Mouse (Mus musculus) fat pad, adult 2 months (tissue): ENCODE results near the gene Nup98.
A peak's percentile ranks its signal among the peaks of the same experiment; 100 is the strongest.

Experiments
- DNase-seq: peaks from one replicate; pipeline ENCODE4 v3.0.0-alpha.2; 2011; ENCODE audit warnings: low read depth, low spot score; ENCODE audit errors: extremely low read depth

Gene Nup98

GRCm38 (mm10) chr7:102233059-102233458, 23.1 kb upstream of the Nup98 start:
- no peak for DNase-seq

GRCm38 (mm10) chr7:102229814-102230213, 19.8 kb upstream of the Nup98 start:
- DNase-seq, result no peak

DNA sequence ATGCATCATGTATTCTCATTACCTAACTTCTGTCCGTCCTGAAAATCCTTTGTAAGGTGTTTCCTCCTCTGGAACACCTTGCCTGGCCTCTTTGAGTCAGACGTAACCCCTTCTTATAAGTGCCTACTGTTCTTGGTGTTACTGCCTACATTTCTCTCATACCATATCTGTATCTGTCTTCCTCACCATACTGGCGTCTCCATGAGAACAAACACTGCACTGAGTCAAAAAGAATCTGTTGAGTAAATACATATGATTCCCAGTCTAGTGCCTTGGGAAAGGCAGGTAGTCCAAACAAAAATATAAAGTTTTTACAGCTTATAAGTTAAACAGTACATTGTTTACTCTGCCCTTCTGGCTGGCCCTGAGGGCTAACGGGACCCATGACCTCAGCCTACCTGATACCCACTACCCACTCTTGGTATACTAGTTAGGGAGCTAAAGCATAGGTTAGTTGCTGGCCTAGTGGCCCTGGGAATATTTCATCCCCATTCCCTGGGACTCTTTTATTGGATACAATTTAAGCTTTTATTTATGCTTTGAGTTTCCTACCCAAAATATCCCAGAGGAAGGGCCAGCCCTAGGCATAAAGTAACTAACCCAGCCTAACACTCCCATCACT, 18.2 kb upstream of the Nup98 start:
- DNase-seq, result no peak

GRCm38 (mm10) chr7:102226051-102226450, 16.1 kb upstream of the Nup98 start:
- DNase-seq, result no peak

DNA sequence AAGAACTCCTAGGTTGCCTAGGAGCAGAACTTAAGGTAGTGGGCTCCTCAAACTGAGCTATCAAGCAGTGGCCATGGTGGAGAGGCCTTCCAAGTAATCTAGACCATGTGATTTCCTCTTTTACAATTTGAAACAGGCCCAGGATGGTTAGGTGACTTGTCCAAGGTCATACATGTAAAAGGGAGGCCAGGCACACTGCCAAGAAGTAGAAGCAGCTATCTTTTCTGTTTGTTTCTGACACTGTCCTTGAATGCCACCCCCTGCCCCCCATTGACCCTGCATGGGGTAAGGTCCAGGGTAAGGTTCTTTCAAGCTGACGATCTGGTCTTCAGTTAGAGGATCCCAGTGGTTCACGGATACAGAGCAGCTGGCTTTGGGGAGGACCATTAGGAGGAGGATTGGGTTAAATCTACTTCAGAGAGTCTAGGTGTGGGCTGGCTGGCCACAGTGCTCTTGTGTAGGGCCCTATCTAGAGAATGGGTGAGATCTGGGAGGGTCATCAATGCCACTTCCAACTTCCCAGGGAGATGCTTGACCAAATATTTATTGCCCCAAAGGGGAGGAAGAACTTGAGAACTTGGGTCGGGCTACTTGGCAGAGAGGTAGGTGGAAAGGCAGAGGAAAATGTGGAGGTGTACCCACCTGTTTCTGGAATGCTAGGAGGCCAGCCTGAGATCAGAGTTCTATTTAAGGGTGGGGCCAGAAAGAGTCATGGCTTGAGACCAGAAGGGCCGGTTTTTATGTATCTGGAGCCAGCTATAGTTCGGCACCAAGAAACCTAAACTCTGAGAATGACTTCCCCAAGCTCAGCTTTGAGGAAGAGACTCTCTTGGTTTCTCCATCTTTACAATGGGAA, 14.1 kb upstream of the Nup98 start:
- no peak for DNase-seq

DNA sequence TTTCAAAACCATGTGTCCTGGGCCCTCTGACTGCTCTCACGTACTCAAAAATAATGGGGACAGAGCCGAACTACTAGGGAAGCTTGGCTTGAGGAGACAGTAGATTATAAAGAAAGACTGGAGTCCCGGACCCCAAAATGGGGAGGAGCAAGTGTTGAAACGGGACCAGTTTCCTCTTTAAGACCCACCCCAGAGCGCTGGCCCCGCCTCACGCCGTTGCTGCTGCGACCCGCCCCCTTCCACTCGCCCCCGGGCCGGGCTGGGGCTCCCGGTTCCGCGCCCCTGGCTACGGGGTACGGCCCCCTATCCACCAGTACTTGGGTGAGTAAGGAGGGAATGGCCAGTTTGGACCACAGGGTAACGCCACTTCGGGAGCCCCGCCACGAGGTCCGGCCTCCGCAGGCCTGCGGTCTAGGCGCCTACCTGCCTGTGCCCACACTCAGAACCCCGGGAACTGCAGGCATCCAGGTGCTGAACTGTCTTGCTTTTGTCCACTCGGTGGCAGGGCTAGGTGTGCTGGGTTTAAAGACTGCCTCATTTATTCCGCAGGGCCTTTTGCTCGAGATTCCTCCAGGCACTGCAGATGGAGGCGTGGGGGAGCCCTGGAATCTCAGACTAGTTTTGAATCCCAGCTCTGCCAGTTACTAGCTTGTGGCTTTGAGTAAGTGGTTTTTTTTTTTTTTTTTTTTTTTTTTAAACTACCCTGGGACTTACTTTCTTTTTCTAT, 13.0 kb upstream of the Nup98 start:
- no peak for DNase-seq

DNA sequence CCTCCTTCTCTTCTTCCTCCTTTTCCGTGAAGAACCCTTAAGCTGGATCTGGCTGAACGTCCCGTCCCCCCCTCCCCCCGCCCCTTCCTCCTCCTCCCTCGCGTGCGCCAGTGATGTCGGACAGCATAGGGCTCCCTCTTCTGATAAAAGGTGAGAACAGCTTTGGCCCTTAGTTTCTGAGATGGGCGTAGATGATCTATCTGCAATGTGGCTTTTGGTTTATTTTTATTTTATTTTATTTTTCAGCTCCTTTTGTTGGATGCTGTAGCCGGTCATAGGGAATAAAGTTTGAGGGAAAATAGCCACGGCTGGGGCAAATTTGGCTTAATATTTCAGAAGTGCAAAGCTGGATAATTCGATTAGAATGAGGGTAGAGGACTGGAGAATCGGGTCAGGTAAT, 12.4 kb upstream of the Nup98 start:
- no peak for DNase-seq

- DNase-seq, result no peak
These were observed 11.9 kb upstream of the Nup98 start for GRCm38 (mm10) chr7:102221899-102222298.

DNA sequence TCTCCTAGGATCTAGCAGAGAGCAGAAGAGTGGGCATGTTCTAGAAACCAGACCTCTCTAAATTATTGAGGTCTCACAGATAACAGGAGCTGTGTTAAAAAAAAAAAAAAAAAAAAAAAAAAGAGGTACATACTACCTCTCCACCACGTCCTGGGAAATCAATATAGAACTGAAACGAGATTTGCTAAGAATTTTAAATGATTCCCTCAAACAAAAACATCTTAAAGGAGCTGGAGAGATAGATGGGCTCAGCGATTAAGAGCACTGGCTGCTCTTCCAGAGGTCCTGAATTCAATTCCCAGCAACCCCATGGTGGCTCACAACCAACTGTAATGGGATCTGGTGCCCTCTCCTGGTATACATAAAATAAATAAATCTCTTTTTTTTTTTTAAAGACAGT, 1.1 kb upstream of the Nup98 start:
- no peak for DNase-seq

DNA sequence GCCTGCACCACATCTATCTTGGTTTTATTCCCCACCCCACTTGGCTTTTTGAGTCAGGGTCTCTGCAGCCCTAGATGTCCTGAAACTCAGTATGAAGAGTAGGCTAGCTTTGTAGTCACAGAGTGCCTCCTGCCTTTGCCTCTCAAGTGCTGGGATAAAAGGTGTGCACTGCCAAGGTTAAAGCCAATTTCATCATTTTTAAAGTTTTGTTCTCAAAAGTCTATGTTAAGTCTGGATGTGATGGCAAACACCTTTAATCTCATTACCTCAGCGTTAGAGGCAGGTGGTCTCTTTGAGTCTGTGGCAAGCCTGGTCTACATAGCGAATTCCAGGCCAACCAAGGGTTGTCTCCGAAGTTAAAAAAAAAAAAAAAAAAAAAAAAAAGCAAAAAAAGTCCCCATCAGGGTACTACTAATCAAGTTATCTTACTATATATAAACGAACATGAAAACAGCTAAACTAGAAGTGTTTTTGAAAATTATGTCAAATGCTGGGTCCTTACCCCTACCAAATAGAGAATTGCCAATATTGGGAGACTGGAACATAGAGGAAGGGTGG, 1.1 kb downstream of the Nup98 start:
- DNase-seq, result no peak

- no peak for DNase-seq
These were observed 4.3 kb downstream of the Nup98 start for GRCm38 (mm10) chr7:102205646-102206045.

DNA sequence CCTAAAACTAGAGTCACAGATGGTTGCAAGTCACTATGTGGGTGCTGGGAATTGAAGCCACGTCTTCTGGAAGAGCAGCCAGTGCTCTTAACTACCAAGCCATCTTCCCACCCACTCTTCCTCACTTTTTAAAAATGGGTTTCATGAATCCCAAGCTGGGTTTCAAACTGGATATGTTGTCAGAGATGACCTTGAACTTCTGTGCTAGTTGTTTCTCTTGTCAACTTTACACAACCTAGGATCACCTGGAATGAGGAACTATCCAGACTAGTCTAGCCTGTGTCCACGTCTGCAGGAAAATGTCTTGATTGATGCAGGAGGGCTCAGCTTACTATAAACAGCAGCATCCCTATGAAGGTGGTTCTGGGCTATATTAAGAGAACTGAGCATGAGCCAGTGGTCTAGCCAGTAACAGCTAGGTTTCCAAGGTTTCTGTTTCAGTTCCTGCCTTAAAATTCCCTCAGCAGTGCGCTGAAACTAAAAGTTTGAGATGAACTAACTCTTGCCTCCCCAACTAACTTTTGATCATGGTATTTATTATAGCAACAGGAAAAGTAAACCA, 5.6 kb downstream of the Nup98 start:
- no peak for DNase-seq

DNA sequence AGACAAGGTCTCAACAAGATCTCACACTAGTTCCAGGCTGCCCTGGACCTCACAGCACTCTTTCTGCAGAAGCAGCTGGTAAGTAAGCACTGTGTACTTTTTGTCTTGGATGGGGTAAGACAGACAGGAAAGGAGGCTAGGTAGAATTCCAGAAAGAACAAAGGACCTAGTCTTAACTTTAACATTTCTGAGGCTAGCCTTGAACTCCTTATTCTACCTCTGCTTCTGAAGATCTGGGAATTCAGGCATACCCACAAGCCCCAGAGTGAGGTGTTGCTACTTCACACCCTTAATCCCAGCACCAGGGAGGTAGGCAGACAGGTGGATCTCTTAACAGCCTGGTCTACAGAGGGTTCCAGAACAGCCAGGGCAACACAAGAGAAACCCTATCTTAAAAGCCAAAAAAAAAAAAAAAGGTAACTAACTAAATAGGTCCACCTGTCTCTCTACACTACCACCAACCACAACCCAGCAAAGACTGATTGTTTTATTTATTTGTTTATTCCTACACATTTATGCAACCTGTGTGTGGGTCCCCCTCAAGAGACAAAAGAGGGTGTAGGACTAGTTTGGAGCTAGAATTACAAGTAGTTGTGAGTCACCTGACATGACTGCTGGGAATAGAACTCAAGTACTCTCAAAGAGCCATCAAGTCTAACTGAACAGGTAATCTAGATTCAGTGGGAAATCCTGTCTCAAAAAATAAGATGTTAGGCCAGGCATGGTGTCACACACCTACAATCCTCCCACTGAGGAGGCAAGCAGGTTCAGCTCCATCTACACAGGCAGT, 8.8 kb downstream of the Nup98 start:
- no peak for DNase-seq

- no peak for DNase-seq
These were observed 9.4 kb downstream of the Nup98 start for GRCm38 (mm10) chr7:102200576-102200975.

- no peak for DNase-seq
These were observed 17.6 kb downstream of the Nup98 start for GRCm38 (mm10) chr7:102192356-102192755.

DNA sequence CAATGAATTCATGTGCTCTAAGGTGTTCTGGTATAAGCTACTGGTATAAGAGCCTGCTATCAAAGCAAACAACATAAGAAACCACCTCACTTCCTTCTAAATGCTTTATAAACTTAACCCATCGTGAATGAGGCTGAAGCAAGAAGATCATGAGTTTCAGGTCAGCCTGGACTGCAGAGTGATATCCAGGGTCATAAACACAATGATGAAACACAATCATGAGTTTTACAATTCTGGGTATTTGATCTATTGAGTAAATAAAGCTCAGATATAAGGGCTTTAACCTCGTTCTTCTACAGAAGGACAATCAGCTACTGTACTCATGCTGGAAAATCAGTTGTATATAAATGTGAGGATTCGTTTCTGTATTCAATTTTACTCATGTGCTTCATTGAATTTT, 26.1 kb downstream of the Nup98 start:
- DNase-seq, result no peak

GRCm38 (mm10) chr7:102170300-102170699, 39.7 kb downstream of the Nup98 start:
- DNase-seq, result no peak

DNA sequence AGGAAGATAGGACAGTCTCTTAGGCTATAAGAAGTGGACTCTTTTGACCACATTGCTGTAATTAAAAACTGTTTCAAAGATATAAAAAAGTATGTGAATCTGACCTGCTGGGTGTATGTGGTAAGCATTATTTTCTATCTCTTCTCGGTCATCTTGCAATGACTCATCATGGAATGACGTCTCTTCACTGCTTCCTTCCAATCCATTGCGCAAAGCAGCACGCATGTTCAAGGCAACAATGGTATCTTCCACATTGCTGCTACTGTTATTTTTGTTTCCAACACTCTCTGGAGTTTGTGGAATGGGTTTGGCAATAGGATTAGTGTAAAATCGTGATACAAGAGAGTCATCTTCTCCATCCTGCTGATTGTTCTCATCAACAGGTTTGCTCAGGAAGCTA, 56.3 kb downstream of the Nup98 start:
- peak; percentile 16 for DNase-seq

- DNase-seq, result no peak
These were observed 72.1 kb downstream of the Nup98 start for GRCm38 (mm10) chr7:102137898-102138297.

DNA sequence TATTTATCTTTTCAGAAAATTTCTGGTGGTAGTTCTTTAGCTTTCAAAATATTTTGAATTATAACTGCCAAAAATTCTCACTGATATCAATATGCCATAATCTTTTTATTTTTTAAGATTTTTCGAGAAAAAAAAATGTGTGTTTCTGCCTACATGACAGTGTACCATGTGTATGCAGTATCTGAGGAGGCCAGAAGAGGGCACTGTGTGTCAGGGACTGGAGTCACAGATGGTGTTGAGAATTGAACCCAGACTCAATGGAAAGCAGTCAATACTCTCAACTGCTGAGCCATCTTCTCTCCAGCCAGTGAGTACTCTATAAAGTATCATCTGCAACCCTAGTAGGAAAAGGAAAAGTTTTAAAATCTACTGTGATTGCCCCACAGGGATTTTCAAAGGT, 72.5 kb downstream of the Nup98 start:
- no peak for DNase-seq

- no peak for DNase-seq
These were observed 77.6 kb downstream of the Nup98 start for GRCm38 (mm10) chr7:102132395-102132794.
